Mouse (Mus musculus) hematopoietic stem cell, adult 5-6 weeks (primary cell): ENCODE measurements at regions not wholly inside any gene's neighbourhood (a gene's known extent, or its start where the extent isn't known, plus 50 kb on each side); places are given as distances from the start of the nearest gene placed in this dataset.

ENCODE experiments used
- ATAC-seq, 2 experiments: fragments of 125-278 bp in 1 of 2; replicated peaks in 1 of 2; 2 replicates each; pipeline ENCODE4 v1.8.0; 2016 to 2017; ENCODE audit warnings: inconsistent platforms in 2 of 2, mild to moderate bottlenecking in 2 of 2, moderate number of reproducible peaks in 2 of 2, low read depth in 1 of 2, moderate TSS enrichment in 1 of 2; ENCODE audit not compliant: low FRiP score in 2 of 2, poor library complexity in 2 of 2, severe bottlenecking in 2 of 2, insufficient read depth in 1 of 2, low TSS enrichment in 1 of 2

GRCm38 (mm10) chr6:35667062-35667461, 127.4 kb upstream of the Mtpn start:
- ATAC-seq, result no peak

DNA sequence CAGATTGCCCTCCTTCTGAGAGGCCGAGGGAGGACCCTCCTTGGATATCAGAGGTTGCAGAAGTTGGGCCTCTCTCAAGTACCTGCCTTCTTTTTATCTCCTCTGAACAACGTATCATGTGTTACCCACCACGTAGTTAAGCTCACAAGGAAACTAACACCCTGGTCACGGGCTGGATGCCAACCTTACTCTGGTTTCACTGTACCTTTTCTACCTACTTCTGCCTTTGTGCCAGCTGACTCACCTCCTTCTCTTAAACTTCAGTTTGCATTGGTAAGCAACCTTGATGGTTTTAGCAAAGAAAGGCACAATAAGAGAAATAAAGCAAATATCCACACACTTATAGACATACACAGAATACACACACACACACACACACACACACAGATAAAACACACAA, 111.7 kb upstream of the Mtpn start:
- no peak for ATAC-seq

- ATAC-seq, result no peak
These were observed 105.5 kb upstream of the Mtpn start for GRCm38 (mm10) chr6:35645210-35645609.

DNA sequence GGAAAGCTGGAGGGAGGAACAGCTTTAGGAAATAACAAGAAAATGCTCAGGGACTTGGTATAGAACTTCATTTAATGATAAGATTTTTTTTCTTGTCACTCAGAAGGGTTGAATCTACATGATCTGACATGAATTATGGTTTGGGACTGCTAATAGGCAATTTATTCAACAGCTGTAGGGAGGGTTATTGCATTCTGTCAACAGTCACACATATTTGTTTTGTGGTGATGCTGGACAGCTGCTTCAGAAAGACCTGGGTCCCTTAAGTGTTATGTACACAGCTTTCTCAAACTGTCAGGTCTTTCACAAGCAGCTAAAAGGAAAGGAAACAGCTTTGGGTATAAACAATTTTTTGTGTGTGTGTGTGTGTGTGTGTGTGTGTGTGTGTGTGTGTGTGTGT, 101.0 kb upstream of the Mtpn start:
- no peak for ATAC-seq

- no peak for ATAC-seq
These were observed 68.6 kb upstream of the Mtpn start for GRCm38 (mm10) chr6:35608336-35608735.

GRCm38 (mm10) chr6:35605100-35605499, 65.4 kb upstream of the Mtpn start:
- ATAC-seq, result no peak

DNA sequence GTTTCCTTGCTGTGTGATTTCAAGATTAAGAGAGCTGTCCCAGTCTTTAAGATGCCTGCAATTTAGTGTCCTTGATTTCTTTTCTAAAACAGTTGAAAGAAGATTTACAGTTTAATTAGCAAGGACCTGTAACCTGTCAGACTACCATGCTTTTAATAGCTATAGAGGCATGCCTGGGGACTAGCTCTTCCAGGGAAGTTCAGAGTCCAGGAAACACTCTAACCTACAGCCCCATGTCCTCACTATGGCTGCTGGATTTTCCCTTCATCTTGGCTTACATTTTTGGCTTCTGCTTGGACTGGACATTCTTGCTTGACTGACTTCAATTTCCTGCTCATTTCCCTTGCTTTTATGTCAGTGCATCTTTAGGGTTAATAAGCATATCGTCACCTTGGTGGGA, 61.7 kb upstream of the Mtpn start:
- ATAC-seq, result no peak

- ATAC-seq, result no peak
These were observed 60.2 kb upstream of the Mtpn start for GRCm38 (mm10) chr6:35599841-35600240.

DNA sequence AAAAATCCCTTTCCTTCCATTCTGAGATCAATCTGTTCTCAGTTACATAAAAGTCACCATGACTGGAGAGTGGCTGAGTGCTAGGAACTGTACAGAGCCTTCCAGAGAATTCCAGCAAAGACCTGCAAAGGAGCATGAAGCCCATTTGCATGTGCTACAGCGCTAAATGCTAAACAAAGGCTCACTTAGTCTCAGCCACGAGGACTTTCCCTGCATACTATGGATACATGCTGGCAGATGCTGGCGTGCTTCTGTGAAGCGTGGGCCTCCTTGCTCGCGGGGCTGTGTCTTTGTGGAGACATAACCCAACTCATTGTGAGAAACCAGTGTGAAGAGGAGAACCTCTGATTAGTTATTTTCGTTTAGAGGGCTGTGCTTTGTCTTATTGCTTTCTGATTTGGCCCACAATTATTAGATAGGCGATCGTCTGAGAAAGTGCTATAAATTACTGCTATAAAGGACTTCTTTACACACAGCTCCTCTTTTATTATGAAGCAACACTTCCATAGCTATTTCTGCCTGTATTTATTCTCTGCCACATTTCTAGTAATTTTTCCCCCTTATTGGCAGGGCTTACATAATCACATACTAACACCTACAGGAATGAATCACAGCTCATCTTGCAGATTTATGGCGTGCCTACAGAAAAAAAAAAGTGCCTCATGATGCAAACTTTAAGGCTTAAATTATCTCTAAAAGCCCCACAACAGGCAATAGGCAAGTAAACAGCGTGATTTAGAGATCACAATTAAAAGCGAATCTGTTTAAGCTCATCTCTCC, 58.9 kb upstream of the Mtpn start:
- ATAC-seq, result no peak

GRCm38 (mm10) chr6:35595012-35595411, 55.3 kb upstream of the Mtpn start:
- no peak for ATAC-seq

DNA sequence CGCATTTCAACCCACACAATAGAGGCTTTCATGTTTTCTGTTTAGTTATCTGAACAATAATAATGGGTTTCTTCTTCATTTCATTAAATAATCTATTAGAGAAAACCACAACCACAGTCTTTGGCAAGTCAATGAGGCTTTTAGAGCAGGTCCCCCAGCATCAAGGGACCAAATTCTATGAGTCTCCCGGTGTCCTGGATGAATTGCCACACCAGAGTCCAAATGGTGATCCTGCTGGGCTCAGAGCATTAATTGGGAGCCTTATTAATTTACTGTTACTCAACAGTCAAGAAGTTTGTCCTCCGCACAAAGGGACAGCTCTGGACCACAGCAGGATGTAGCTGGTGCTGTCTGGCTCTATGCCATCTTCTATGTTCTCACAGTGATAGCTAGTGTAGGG, 52.5 kb upstream of the Mtpn start:
- no peak for ATAC-seq
